ENCODE assay signal across 10 mouse cellular contexts in genomic region chr7:19341250-19341649, GRCm38 (mm10). TPM values are rescaled to one million over a fixed set of nuclear protein-coding genes. Genes with fewer than 3 reads are reported as not detected.
DNase-seq lines count a peak whose midpoint lies in the region; ATAC-seq and TF ChIP-seq lines count a peak whose summit lies in the region.
"Had no signal": no experiment of that assay in that cellular context is flagged by ENCODE, and none has a peak within 500 bp of the region (broad histone marks: within the 10 kb centered on the region; RNA-seq: fewer than 3 reads in every experiment).

No protein-coding gene starts in this region.

- no peak for TF ChIP-seq CTCF in gastrocnemius, adult 2 months (IDR thresholded peaks at IDR 0.05)
- no peak for TF ChIP-seq CTCF in stomach, postnatal 0 days (IDR thresholded peaks at IDR 0.05; ENCODE audit: low read depth)

- intact Hi-C loops in gastrocnemius, adult 2 months (cut with DNase I) = no loop called here

- peaks cover 8% of the 10 kb centered on the region for H3K27me3 ChIP-seq in neural tube, embryonic 11.5 days (ENCODE audit: control insufficient read depth, insufficient read depth, low read length)
- H3K27me3 ChIP-seq in limb, embryonic 10.5 days (ENCODE audit: low read depth, poor library complexity, severe bottlenecking) = peaks cover 18% of the 10 kb centered on the region
- H3K27me3 ChIP-seq in stomach, postnatal 0 days (ENCODE audit: control insufficient read depth, insufficient read depth, low read length) = no peaks in the 10 kb centered on the region

- DNase-seq in gastrocnemius, adult 2 months = no peak
- DNase-seq in gastrocnemius, postnatal 10 days = no peak
- no peak for DNase-seq in neural tube, embryonic 11.5 days (ENCODE audit: low spot score)
- no peak for DNase-seq in neural tube, embryonic 10.5 days (ENCODE audit: extremely low spot score, low spot score)
- DNase-seq in limb, embryonic 10.5 days (ENCODE audit: low spot score) = peak; percentile 29
- no peak for DNase-seq in stomach, postnatal 0 days (ENCODE audit: low spot score)
- DNase-seq in layer of hippocampus, postnatal 14 days (ENCODE audit: low spot score in 2 of 2) = no peak
- no peak for DNase-seq in adrenal gland, adult 2 months
- DNase-seq: lung, adult 2 months; thymus, postnatal 14 days had no signal

- H3K27ac ChIP-seq in gastrocnemius, adult 2 months = peak overlapping the region; percentile 94
- H3K27ac ChIP-seq in neural tube, embryonic 11.5 days (ENCODE audit: low read depth, low read length) = no peak overlapping the region
- no peak overlapping the region for H3K27ac ChIP-seq in limb, embryonic 10.5 days
- H3K27ac ChIP-seq in stomach, postnatal 0 days (replicated peaks) = no peak overlapping the region

- ATAC-seq in neural tube, embryonic 11.5 days (ENCODE audit: insufficient read depth, low FRiP score, low TSS enrichment) = no peak
- no peak for ATAC-seq in stomach, postnatal 0 days (ENCODE audit: low FRiP score, low TSS enrichment)

- no peaks in the 10 kb centered on the region for H3K9me3 ChIP-seq in neural tube, embryonic 11.5 days (ENCODE audit: control insufficient read depth, low read length)
- H3K9me3 ChIP-seq in limb, embryonic 10.5 days (replicated peaks) = no peaks in the 10 kb centered on the region
- H3K9me3 ChIP-seq in stomach, postnatal 0 days (ENCODE audit: control insufficient read depth, low read length) = no peaks in the 10 kb centered on the region

- H3K36me3 ChIP-seq in neural tube, embryonic 11.5 days (ENCODE audit: control insufficient read depth, insufficient read depth, low read length) = no peaks in the 10 kb centered on the region
- no peaks in the 10 kb centered on the region for H3K36me3 ChIP-seq in limb, embryonic 10.5 days
- H3K36me3 ChIP-seq in stomach, postnatal 0 days (ENCODE audit: control insufficient read depth, insufficient read depth, low read length) = no peaks in the 10 kb centered on the region

- no peak overlapping the region for H3K9ac ChIP-seq in neural tube, embryonic 11.5 days (ENCODE audit: low read length)
- no peak overlapping the region for H3K9ac ChIP-seq in stomach, postnatal 0 days (ENCODE audit: low read length)

- H3K4me1 ChIP-seq in neural tube, embryonic 11.5 days (ENCODE audit: control insufficient read depth, insufficient read depth, low read length) = peaks cover 16% of the 10 kb centered on the region
- peaks cover 41% of the 10 kb centered on the region for H3K4me1 ChIP-seq in limb, embryonic 10.5 days
- 0 out of 2 replicates have a peak, but pooled peaks cover 2% of the 10 kb centered on the region for H3K4me1 ChIP-seq in stomach, postnatal 0 days (replicated peaks; ENCODE audit: control insufficient read depth, insufficient read depth)

- peak overlapping the region; percentile 72 for H3K4me2 ChIP-seq in neural tube, embryonic 11.5 days (ENCODE audit: low read depth)
- peak overlapping the region; percentile 79 for H3K4me2 ChIP-seq in stomach, postnatal 0 days (replicated peaks; ENCODE audit: low read depth)

- 16% methylated on average over 10 of the region's 10 CpGs for WGBS in neural tube, embryonic 11.5 days
- 20% methylated on average over 10 of the region's 10 CpGs for WGBS in limb, embryonic 10.5 days
- 17% methylated on average over 10 of the region's 10 CpGs for WGBS in stomach, postnatal 0 days

- H3K4me3 ChIP-seq in gastrocnemius, adult 2 months = peak overlapping the region; percentile 76
- H3K4me3 ChIP-seq in neural tube, embryonic 11.5 days (ENCODE audit: low read depth, low read length) = no peak overlapping the region
- peak overlapping the region; percentile 63; the same call in 1 of the 2 replicates for H3K4me3 ChIP-seq in limb, embryonic 10.5 days
- H3K4me3 ChIP-seq in stomach, postnatal 0 days (ENCODE audit: low read depth, low read length) = no peak overlapping the region; the same call in 1 of the 2 replicates

- no peak for TF ChIP-seq EP300 in stomach, postnatal 0 days (optimal IDR thresholded peaks at IDR 0.05)

RNA-seq across cellular contexts. Expression of gene Ercc1, which starts 3.3 kb away (rescaled TPM):
- total RNA-seq in gastrocnemius, adult 2 months (2021) = 10 to 100 TPM; 28.1 to 30.4 TPM
- total RNA-seq in gastrocnemius, postnatal 10 days (2021) = 10 to 100 TPM; 31.9 to 35.9 TPM
- polyA plus RNA-seq in neural tube, embryonic 11.5 days (2014; fragmentation: Nextera tagmentation; extraction: Ambion mirVana) = 91.8 and 93.3 TPM in 2 replicates
- polyA plus RNA-seq in limb, embryonic 10.5 days (2016; fragmentation: Nextera tagmentation; extraction: Ambion mirVana) = 97.8 and 101 TPM in 2 replicates
- polyA plus RNA-seq in stomach, postnatal 0 days (2015; fragmentation: Nextera tagmentation; extraction: Ambion mirVana) = 32.8 and 36.9 TPM in 2 replicates
- 10 to 100 TPM; 38.3 to 44.7 TPM for total RNA-seq in layer of hippocampus, postnatal 14 days (2021)
- total RNA-seq in adrenal gland, adult 2 months (2021) = 10 to 100 TPM; 36.5 to 40.8 TPM
- 36.3 and 37.8 TPM in 2 replicates for polyA plus RNA-seq in adrenal gland, adult 2 months (2012; rRNA removed)

RNA-seq across cellular contexts. Expression of gene Cd3eap, which starts 18.0 kb away (rescaled TPM):
- 10 to 100 TPM; 11.4 to 11.5 TPM for total RNA-seq in gastrocnemius, adult 2 months (2021)
- 1 to 10 TPM; 7.8 to 9.8 TPM for total RNA-seq in gastrocnemius, postnatal 10 days (2021)
- polyA plus RNA-seq in neural tube, embryonic 11.5 days (2014; fragmentation: Nextera tagmentation; extraction: Ambion mirVana) = 17.8 and 18.0 TPM in 2 replicates
- polyA plus RNA-seq in limb, embryonic 10.5 days (2016; fragmentation: Nextera tagmentation; extraction: Ambion mirVana) = 28.3 and 31.4 TPM in 2 replicates
- polyA plus RNA-seq in stomach, postnatal 0 days (2015; fragmentation: Nextera tagmentation; extraction: Ambion mirVana) = 13.4 and 13.6 TPM in 2 replicates
- 10 to 100 TPM; 19.6 to 19.8 TPM for total RNA-seq in layer of hippocampus, postnatal 14 days (2021)
- total RNA-seq in adrenal gland, adult 2 months (2021) = 10 to 100 TPM; 13.2 to 13.3 TPM
- polyA plus RNA-seq in adrenal gland, adult 2 months (2012; rRNA removed) = 12.3 and 21.5 TPM in 2 replicates

RNA-seq across cellular contexts. Expression of gene Ppp1r13l, which starts 18.3 kb away (rescaled TPM):
- 1 to 10 TPM; 2.1 to 4.9 TPM for total RNA-seq in gastrocnemius, adult 2 months (2021)
- 1 to 10 TPM; 2.7 to 2.8 TPM for total RNA-seq in gastrocnemius, postnatal 10 days (2021)
- polyA plus RNA-seq in neural tube, embryonic 11.5 days (2014; fragmentation: Nextera tagmentation; extraction: Ambion mirVana) = 3.4 and 4.7 TPM in 2 replicates
- 6.5 and 7.0 TPM in 2 replicates for polyA plus RNA-seq in limb, embryonic 10.5 days (2016; fragmentation: Nextera tagmentation; extraction: Ambion mirVana)
- 10.3 and 12.2 TPM in 2 replicates for polyA plus RNA-seq in stomach, postnatal 0 days (2015; fragmentation: Nextera tagmentation; extraction: Ambion mirVana)
- 1 to 10 TPM; 4.5 to 6.7 TPM for total RNA-seq in layer of hippocampus, postnatal 14 days (2021)
- total RNA-seq in adrenal gland, adult 2 months (2021) = 1 to 10 TPM; 6.5 to 8.3 TPM
- polyA plus RNA-seq in adrenal gland, adult 2 months (2012; rRNA removed) = 16.9 and 20.2 TPM in 2 replicates

RNA-seq across cellular contexts. Expression of gene Fosb, which starts 31.4 kb away (rescaled TPM):
- total RNA-seq in gastrocnemius, adult 2 months (2021) = under 1 TPM; 0.22 to 0.59 TPM
- total RNA-seq in gastrocnemius, postnatal 10 days (2021) = 1 to 10 TPM in 1 of 2 experiments, under 1 TPM in 1; 0.80 to 1.7 TPM
- 0.07 TPM in 1 of 2 replicates, not detected in the other for polyA plus RNA-seq in neural tube, embryonic 11.5 days (2014; fragmentation: Nextera tagmentation; extraction: Ambion mirVana)
- polyA plus RNA-seq in limb, embryonic 10.5 days (2016; fragmentation: Nextera tagmentation; extraction: Ambion mirVana) = 0.04 and 0.11 TPM in 2 replicates
- polyA plus RNA-seq in stomach, postnatal 0 days (2015; fragmentation: Nextera tagmentation; extraction: Ambion mirVana) = 0.21 and 0.38 TPM in 2 replicates
- total RNA-seq in layer of hippocampus, postnatal 14 days (2021) = 1 to 10 TPM; 6.1 to 6.5 TPM
- total RNA-seq in adrenal gland, adult 2 months (2021) = 10 to 100 TPM in 1 of 2 experiments, 1 to 10 TPM in 1; 5.8 to 34.5 TPM
- polyA plus RNA-seq in adrenal gland, adult 2 months (2012; rRNA removed) = 2.6 and 3.2 TPM in 2 replicates

RNA-seq across cellular contexts. Expression of gene Ercc2, which starts 40.6 kb away (rescaled TPM):
- total RNA-seq in gastrocnemius, adult 2 months (2021) = 10 to 100 TPM in 1 of 2 experiments, 1 to 10 TPM in 1; 8.5 to 10.7 TPM
- 1 to 10 TPM; 7.7 to 9.7 TPM for total RNA-seq in gastrocnemius, postnatal 10 days (2021)
- polyA plus RNA-seq in neural tube, embryonic 11.5 days (2014; fragmentation: Nextera tagmentation; extraction: Ambion mirVana) = 12.4 and 14.6 TPM in 2 replicates
- 25.6 and 26.6 TPM in 2 replicates for polyA plus RNA-seq in limb, embryonic 10.5 days (2016; fragmentation: Nextera tagmentation; extraction: Ambion mirVana)
- polyA plus RNA-seq in stomach, postnatal 0 days (2015; fragmentation: Nextera tagmentation; extraction: Ambion mirVana) = 6.0 and 6.4 TPM in 2 replicates
- total RNA-seq in layer of hippocampus, postnatal 14 days (2021) = 10 to 100 TPM; 28.2 to 34.7 TPM
- 10 to 100 TPM; 21.7 to 25.5 TPM for total RNA-seq in adrenal gland, adult 2 months (2021)
- polyA plus RNA-seq in adrenal gland, adult 2 months (2012; rRNA removed) = 92.3 and 94.7 TPM in 2 replicates

Comparison
In these comparisons a context has a peak if more than half of its experiments do, and no peak if none do; other contexts are left out.
1. H3K4me3 ChIP-seq: peak in gastrocnemius, adult 2 months (single experiment) and limb, embryonic 10.5 days (single experiment); none in neural tube, embryonic 11.5 days (single experiment) and stomach, postnatal 0 days (single experiment).